Mouse (Mus musculus) ZHBTc4 (cell line): Measurements from ENCODE around the gene Fat1.

ENCODE experiments used
- DNase-seq: peaks from one replicate; pipeline ENCODE4 v3.0.0-alpha.2; 2011; ENCODE audit warnings: low read depth, low spot score

Gene Fat1

DNA sequence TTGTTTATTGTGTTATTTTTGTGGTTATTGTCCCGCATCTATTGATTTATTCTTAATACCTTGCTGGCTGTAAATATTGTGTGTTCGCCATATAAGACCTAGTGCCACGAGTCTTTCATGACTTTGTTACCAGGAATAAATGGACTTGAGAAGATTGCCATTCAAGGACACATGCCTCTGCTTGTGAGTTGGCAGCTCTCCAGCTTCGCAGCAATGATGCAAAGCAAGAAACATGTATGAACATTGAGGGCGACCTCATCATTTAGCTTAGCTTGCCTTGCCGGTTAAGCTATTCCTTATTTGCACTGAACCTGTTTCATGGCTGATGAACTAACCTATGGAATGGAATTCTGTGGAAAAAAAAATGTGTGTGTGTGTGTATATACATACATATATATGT is 26.2 kb downstream of the Fat1 start:
- DNase-seq: no peak

GRCm38 (mm10) chr8:44962572-44963231 is 27.5 kb downstream of the Fat1 start:
- peak; percentile 49 for DNase-seq

DNA sequence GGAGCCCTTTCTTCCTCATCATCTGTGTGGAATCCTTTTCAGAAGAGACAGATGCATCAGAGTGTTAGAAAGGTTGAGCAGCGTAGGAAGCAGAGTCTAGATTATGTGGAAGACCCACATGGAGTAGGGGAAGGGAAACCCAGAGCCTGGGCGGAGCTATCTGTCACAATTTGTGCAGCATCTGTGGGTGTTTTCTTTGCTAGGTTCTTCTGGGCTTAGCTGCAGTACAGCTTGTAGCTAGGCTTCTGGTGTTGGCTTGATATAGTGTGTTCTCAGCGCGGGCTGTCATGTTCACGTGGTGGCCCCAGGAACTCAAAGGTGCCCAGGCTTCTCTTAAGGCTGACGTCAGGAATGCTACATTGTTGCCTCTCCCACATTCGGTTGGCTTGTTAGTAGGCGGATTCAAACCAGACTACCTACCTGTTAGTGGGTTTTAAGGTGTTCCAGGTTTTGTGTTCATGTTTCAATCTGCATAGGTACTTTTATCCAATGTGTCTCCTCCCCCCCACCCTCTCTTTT is 32.3 kb downstream of the Fat1 start:
- no peak for DNase-seq

GRCm38 (mm10) chr8:44970093-44970492 is 34.8 kb downstream of the Fat1 start:
- no peak for DNase-seq

GRCm38 (mm10) chr8:44971346-44971745 is 36.1 kb downstream of the Fat1 start:
- DNase-seq: peak; percentile 68

DNA sequence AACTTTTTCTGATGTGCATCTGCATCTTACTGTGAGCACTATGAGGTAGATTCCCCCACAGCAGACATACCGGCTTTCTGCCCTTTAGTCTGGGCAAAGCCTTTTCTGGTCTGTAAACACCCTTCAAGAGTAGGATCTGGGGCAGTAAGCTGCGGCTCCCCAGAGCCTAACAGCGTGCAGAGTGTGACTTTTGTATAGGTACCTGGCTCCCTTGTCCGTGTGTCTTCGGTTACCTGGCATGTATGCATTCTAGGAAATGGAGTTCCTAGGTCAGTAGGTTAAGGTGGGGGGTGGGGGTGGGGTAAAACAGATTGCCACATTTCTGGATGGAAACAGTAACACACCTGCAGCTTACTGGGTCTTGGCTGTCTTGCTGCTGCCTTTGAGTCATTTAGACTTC is 36.7 kb downstream of the Fat1 start:
- DNase-seq: peak; percentile 49

GRCm38 (mm10) chr8:44975113-44975512 is 39.9 kb downstream of the Fat1 start:
- no peak for DNase-seq

GRCm38 (mm10) chr8:44975654-44976053 is 40.4 kb downstream of the Fat1 start:
- DNase-seq: no peak

DNA sequence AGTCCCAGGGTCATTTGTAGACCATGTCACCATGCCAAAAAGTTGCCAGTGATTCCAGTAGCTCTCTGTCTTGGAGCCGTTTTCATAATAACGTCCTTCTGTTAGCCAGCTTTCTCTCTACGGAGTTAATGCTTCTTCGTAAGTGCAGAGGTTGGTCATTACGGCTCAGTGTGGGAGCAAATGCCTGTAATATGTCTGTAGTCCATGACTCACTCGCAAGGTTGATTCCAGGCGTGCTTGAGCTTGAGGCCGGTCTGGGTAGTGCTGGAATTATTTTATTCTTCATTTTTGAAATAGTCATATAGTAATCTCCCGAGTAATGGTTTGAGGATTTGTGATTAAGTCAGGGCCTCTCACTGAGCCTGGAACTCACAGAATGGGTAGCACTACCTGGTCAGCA is 43.4 kb downstream of the Fat1 start:
- no peak for DNase-seq

- peak; percentile 94 for DNase-seq
Observed at GRCm38 (mm10) chr8:44979245-44979644, 44.0 kb downstream of the Fat1 start.

DNA sequence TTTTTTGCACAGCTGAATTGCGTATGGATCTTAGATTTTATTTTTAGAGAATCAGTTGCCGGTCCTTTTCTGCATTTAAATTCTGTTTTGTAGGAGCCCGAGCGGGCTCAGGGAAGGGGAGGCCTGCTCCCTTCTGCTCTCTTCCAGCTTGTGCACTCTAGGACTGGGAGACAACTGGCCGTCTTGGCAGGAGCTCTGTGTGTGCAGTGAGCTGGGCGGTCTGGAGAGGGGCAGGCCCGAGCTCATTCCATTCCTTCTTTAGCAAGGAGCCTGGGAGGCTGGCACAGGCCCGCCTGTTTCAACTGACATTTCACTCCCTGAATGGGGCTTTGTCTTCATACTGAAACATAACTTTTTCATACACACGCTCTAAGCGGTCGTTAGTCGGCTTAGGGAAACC is 44.8 kb downstream of the Fat1 start:
- peak; percentile 62 for DNase-seq

DNA sequence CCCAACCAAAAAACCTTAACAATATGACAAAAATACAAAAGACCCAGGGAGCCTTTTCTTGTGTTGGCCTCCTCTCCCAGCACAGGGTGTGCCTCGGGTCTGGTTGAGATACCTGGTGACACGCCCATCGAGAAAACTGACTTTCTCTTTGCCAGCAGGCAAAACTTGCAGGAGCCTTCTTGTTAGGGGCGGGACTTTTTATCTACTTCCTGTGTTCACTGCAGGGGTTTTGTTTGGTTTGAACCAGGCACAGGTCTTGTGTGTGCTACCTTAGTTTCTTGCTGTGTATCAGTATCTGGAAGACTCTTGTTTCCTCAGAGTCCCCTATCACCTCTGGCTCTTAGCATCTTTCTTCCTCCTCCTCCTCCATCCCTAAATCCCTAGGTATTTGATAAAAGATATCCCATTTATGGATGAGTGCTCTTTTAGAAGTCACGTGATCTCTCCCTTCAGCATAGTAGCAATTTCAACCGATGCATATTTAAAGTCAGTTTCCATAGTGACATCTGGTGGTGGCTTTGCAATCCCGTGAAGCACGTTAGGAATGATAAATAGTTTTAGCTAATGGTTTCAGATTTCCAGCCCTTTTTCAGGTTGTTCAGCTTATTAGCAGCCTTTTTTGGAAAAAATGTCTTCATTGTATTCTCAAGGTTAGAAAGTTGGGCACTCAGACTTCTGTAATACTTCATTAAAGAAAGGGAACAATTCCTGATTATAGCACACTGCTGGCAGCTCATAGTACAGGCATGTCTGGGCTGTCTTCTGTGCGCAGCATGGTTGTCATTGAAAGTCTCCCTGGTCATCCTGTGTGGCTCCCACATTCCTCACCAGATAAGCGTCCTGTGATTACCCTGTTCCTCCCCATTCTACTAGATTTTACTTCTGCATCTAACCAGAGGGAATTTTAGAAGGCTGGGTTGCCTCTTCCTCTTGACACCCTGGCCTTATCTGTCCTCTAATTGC is 50.4 kb downstream of the Fat1 start:
- DNase-seq: peak; percentile 80

DNA sequence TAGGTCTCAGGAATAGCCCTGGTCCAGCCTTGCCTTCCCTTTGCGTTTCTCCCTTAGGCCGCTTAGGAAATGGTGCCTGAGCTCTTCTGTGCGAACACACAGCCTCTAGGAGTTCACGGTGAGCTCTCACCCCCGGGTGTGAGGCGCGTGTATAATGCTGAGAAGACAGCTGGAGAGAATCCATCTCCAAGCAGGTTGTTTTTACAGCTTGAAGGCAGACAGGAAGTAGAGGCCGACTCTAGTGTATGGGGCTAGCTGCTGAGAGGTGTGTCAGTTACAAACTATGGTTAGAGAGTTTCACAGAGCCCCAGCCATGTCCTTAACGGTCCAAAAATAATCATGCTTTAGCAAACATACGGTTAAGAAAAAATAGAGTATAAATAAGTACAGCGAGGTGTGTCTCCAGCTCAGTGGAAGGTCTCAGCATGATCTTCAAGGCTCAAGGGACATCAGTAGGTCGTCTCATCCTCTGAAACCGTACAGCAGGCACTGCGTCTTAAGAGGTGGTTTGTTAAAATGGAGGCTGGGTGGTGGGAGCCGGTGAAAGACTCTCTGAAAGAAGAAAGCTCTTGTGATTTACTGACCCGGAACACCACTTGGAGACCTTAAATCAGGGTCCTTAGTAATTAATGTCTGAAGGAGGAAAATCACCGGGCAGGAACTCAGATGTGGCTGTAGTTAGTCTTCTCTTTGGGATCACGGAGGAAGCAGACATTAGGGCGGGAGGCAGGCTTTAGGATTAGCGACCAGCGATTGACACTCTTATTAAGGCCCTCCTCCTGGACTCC is 56.6 kb downstream of the Fat1 start:
- no peak for DNase-seq

DNA sequence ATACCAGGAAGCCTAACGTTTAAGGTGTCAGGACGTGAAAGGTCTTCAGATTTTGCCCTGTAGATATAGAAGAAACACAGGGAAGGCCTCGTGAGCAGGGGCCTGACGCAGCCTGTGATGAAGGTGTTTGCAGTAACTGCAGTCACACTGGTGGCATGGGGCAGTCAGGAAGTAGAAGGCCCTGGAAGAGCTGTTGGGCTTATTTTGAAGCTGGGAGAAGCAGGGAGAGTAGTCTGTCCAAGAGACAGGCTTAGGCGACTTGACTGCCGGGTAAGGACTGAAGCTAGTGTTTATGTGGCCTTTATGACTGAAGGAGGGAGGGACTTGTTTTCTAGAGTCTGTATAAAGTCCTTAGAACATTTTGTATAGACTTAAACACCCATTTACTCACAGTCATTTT is 57.4 kb downstream of the Fat1 start:
- no peak for DNase-seq

DNA sequence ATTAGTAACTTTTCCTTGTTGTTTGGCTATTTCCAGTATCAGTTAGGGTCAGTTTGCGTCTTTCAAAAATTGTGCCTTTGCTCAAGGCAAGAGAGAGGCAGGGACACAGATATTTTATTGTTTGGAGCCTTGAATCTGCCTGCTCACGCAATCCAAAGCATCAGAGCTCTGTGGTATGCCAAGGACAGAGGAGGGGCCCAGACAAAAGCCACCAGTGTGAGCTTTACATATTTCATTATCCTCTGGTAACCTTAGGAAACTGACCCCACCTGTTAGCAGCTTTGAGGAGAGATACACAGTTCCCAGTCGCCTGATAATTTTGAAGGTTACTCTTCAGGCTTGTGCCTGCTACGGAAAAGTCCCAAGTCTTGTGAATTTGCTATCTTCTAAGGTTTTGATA is 58.1 kb downstream of the Fat1 start:
- DNase-seq: peak; percentile 70

GRCm38 (mm10) chr8:44996493-44996892 is 61.2 kb downstream of the Fat1 start:
- no peak for DNase-seq

DNA sequence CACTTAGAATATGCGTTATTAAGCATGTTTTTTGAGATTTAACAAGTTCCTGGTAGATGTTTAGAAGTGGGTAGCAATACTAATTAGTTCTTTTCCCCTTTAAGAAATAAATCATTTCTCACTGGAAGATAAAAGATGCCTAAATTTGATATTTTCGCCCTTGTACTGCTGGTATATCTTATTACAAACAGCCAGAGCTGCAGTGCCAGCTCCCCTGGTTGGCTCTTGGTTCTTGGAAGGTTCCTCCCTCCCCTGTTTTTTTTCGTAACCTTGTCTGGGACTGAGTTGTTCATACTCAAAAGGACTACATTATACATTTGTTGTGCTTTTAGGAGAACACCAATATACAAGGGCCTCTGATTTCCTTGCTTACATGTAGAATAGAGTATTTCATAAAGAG is 62.1 kb downstream of the Fat1 start:
- no peak for DNase-seq

- no peak for DNase-seq
Observed at GRCm38 (mm10) chr8:44997829-44998228, 62.6 kb downstream of the Fat1 start.

DNA sequence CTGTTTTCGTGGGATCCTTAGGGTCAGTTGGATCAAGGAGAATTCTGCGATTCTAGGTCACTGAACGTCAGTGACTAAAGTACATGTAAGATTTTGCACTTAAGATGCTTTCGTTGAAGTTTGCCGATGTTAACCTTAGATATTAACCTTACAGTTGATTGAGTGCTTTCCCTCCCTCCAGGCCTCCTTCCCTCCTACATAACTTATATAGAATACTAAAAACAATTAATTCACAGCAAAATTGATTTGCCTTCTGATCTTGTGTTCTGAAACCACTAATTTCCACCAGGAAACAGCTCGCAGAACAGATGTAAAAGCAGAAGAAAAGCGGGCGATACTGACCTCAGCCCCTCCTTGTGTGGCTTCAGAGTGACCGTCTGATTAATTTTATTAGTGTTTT is 63.0 kb downstream of the Fat1 start:
- no peak for DNase-seq

DNA sequence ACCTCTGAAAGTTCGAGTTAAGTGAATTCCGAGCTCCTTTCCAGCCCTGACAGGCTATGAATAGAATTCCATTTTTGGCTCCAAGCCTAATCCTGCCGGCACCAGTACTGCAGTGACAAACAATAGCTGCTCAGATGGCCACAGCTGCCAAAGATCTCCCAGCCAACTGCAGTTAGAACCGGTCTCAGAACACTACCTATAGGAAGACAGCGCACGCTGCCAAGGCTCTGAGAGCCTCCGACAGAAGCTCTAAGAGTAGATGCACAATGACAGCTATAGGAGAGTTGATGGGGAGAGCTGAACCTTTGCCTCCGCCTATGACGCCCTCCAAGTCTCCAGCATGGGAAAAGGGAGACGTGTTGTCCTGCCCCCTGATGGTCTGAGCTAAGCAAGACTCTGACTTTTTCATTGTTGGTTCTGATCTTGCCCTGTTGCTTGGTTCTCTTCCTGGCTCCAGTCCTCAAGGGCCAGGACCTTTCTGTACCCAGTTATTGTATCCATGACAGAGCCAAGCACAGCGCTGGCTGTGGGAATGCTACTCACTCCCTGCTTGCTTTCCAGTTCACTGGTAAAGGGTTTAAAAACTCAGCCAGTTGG is 63.5 kb downstream of the Fat1 start:
- DNase-seq: peak; percentile 92

GRCm38 (mm10) chr8:45001577-45002197 is 66.4 kb downstream of the Fat1 start:
- peak; percentile 52 for DNase-seq
